Comparison of ENCODE assay signal across 15 mouse cellular contexts in the genomic region with DNA sequence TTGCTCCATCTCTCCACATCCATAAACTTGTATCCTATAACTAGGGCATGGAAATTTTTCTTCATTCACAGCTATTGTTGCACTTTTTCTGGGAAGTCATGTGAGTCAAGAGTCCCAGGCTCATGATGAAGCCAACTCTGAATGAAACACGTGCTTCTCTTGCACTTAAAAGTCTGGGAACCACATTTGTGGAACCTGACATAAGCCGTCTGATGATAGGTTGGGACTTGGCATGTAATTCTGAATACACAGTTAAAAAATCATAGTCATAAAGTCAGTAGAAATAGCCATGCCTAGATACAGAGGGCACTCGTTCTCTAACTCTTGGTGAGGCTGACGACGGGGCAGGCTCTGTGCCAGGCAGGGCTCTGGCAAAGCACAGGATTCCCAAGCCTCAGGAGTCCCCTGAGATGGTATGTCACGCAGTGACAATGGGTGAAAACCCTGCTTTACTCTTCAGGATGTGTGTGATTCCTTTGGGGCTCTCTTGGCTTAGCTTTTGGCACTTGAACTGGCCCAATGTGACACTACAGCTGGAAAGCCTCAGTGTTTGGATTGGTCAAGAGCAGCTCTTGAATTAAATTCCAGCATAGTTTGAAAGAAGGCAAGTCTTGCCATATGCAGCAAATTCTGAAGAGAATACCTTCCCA. TPM values are rescaled to one million over a fixed set of nuclear protein-coding genes. Genes with fewer than 3 reads are reported as not detected.
DNase-seq lines count a peak whose midpoint lies in the region; ATAC-seq and TF ChIP-seq lines count a peak whose summit lies in the region.
"Had no signal": no experiment of that assay in that cellular context is flagged by ENCODE, and none has a peak within 500 bp of the region (broad histone marks: within the 10 kb centered on the region; RNA-seq: fewer than 3 reads in every experiment).

No protein-coding gene starts in this region.

- DNase-seq in kidney, postnatal 25 days: no peak
- peak; percentile 23 for DNase-seq in fibroblast of lung, adult 2 months (ENCODE audit: low read depth)
- DNase-seq in heart, adult 8-10 months (ENCODE audit: low spot score): peak; percentile 82
- DNase-seq in lung, adult 2 months: peak; percentile 24
- no peak for DNase-seq in spleen, adult 12 weeks (ENCODE audit: low spot score)
- no peak for DNase-seq in B cell, adult 2 months
- DNase-seq in retina, embryonic 14.5 days (ENCODE audit: low spot score): no peak
- DNase-seq: cerebellum, adult 2 months; thymus, postnatal 4 days had no signal

- peaks cover 3% of the 10 kb centered on the region; the same call in 1 of the 2 replicates for H3K4me1 ChIP-seq in kidney, embryonic 15.5 days
- H3K4me1 ChIP-seq in lung, adult 2 months (ENCODE audit: control insufficient read depth, insufficient read depth, low read length): peaks cover 2% of the 10 kb centered on the region; the same call in 1 of the 2 replicates
- H3K4me1 ChIP-seq: embryonic facial prominence, embryonic 10.5 days; hindbrain, embryonic 12.5 days; limb, embryonic 13.5 days had no signal

- WGBS in kidney, embryonic 15.5 days: 76% methylated on average over 6 of the region's 6 CpGs
- 49% methylated on average over 6 of the region's 6 CpGs for WGBS in lung, adult 2 months

- H3K27ac ChIP-seq in kidney, embryonic 15.5 days: peak overlapping the region; percentile 37; the same call in 1 of the 2 replicates
- H3K27ac ChIP-seq: embryonic facial prominence, embryonic 10.5 days; hindbrain, embryonic 12.5 days; limb, embryonic 13.5 days had no signal

- no peaks in the 10 kb centered on the region for H3K36me3 ChIP-seq in kidney, embryonic 15.5 days
- H3K36me3 ChIP-seq: embryonic facial prominence, embryonic 10.5 days; hindbrain, embryonic 12.5 days; limb, embryonic 13.5 days had no signal

- H3K9me3 ChIP-seq in kidney, embryonic 15.5 days (replicated peaks): no peaks in the 10 kb centered on the region
- H3K9me3 ChIP-seq: embryonic facial prominence, embryonic 10.5 days; hindbrain, embryonic 12.5 days; limb, embryonic 13.5 days had no signal

- no peak for ATAC-seq in kidney, embryonic 15.5 days (replicated peaks; ENCODE audit: low FRiP score)

- H3K4me3 ChIP-seq in kidney, embryonic 15.5 days (replicated peaks): no peak overlapping the region
- no peak overlapping the region for H3K4me3 ChIP-seq in lung, adult 2 months (replicated peaks; ENCODE audit: extremely low read depth, low read depth, low read length)
- H3K4me3 ChIP-seq: embryonic facial prominence, embryonic 10.5 days; hindbrain, embryonic 12.5 days; limb, embryonic 13.5 days had no signal

- no peak for TF ChIP-seq CTCF in lung, adult 2 months (IDR thresholded peaks at IDR 0.05; ENCODE audit: insufficient read depth, low read length)

- no peak for TF ChIP-seq POLR2A in lung, adult 2 months (IDR thresholded peaks at IDR 0.05; ENCODE audit: borderline replicate concordance, extremely low read depth, low read depth, low read length)

- no peak overlapping the region for H3K4me2 ChIP-seq in kidney, embryonic 15.5 days
- H3K4me2 ChIP-seq: hindbrain, embryonic 12.5 days; limb, embryonic 13.5 days had no signal

- no peaks in the 10 kb centered on the region for H3K27me3 ChIP-seq in kidney, embryonic 15.5 days
- H3K27me3 ChIP-seq: hindbrain, embryonic 12.5 days; limb, embryonic 13.5 days had no signal

- no peak overlapping the region for H3K9ac ChIP-seq in kidney, embryonic 15.5 days
- H3K9ac ChIP-seq: hindbrain, embryonic 12.5 days; limb, embryonic 13.5 days had no signal

RNA-seq across cellular contexts. Expression of a gene that starts 50.8 kb away (rescaled TPM):
- not detected in 2 replicates for polyA plus RNA-seq in kidney, embryonic 15.5 days (2015; fragmentation: Nextera tagmentation; extraction: Ambion mirVana)
- not detected for total RNA-seq in heart, adult 8-10 months (2022)
- not detected in 2 replicates for polyA plus RNA-seq in lung, adult 2 months (2012; rRNA removed)
- total RNA-seq: layer of hippocampus, adult 18-20 months; megakaryocyte-erythroid progenitor cell, adult 5-6 weeks had no signal
- polyA plus RNA-seq: cerebellum, adult 2 months; embryonic facial prominence, embryonic 10.5 days; hindbrain, embryonic 12.5 days; limb, embryonic 13.5 days had no signal

Comparison
In these comparisons a context has a peak if more than half of its experiments do, and no peak if none do; other contexts are left out.
1. DNase-seq: peak in fibroblast of lung, adult 2 months (single experiment), heart, adult 8-10 months (single experiment) and lung, adult 2 months (single experiment); none in kidney, postnatal 25 days (0 of 2), spleen, adult 12 weeks (single experiment), B cell, adult 2 months (0 of 2) and retina, embryonic 14.5 days (single experiment).